Mouse (Mus musculus) heart, embryonic 16.5 days (tissue): ENCODE measurements at regions not wholly inside any gene's neighbourhood (a gene's known extent, or its start where the extent isn't known, plus 50 kb on each side); places are given as distances from the start of the nearest gene placed in this dataset.
A peak's percentile ranks its signal among the peaks of the same experiment; 100 is the strongest.

Experiments
- ATAC-seq: fragments of 200-750 bp; cut with Nextera tagmentation; replicated peaks from 2 replicates; pipeline ENCODE4 v1.8.0; 2017; ENCODE audit warnings: moderate number of reproducible peaks; ENCODE audit not compliant: insufficient read depth, low FRiP score; ENCODE audit errors: extremely low read depth
- H3K27ac ChIP-seq: fragments of 300-500 bp; sonication (generic); 2 replicates; pipeline ENCODE4 v1.5.1; 2014; ENCODE audit warnings: mild to moderate bottlenecking, low read length, control low read depth, moderate library complexity
- H3K27me3 ChIP-seq: fragments of 300-500 bp; sonication (generic); 2 replicates; pipeline ENCODE4 v1.6.1; 2014; ENCODE audit warnings: low read length, mixed read lengths; ENCODE audit not compliant: control insufficient read depth, insufficient read depth
- H3K36me3 ChIP-seq: fragments of 300-500 bp; sonication (generic); 2 replicates; pipeline ENCODE4 v1.6.1; 2014; ENCODE audit not compliant: control insufficient read depth, insufficient read depth
- H3K4me1 ChIP-seq: fragments of 300-500 bp; sonication (generic); 2 replicates; pipeline ENCODE4 v1.6.1; 2014; ENCODE audit warnings: low read length, mixed read lengths; ENCODE audit not compliant: control insufficient read depth, insufficient read depth
- H3K4me2 ChIP-seq: fragments of 300-500 bp; sonication (generic); 2 replicates; pipeline ENCODE4 v1.6.1; 2014; ENCODE audit warnings: low read depth, mild to moderate bottlenecking, control low read depth, low read length
- H3K4me3 ChIP-seq: fragments of 300-500 bp; sonication (generic); 2 replicates; pipeline ENCODE4 v1.5.1; 2014; ENCODE audit warnings: mild to moderate bottlenecking, control low read depth, low read length
- H3K9ac ChIP-seq: fragments of 300-500 bp; sonication (generic); 2 replicates; pipeline ENCODE4 v1.6.1; 2014; ENCODE audit warnings: low read length, control low read depth
- H3K9me3 ChIP-seq: fragments of 300-500 bp; sonication (generic); replicated peaks from 2 replicates; pipeline ENCODE4 v1.6.1; 2016; ENCODE audit warnings: low read length; ENCODE audit not compliant: control insufficient read depth
- WGBS: fragments of 180-500 bp; shearing (Covaris S2); extraction: QIAGEN DNeasy Blood & Tissue Kit; methylation state at CpG from one replicate; pipeline ENCODE4 v1.1.7; 2014; 5-methylcytosine and 5-hydroxymethylcytosine counted together

- no peak for ATAC-seq
- Histone ChIP-seq H3K27me3 (no peaks in the 10 kb centered on the region), H3K4me2 (no peak overlapping the region), H3K9ac (no peak overlapping the region), H3K27ac (no peak overlapping the region), H3K4me3 (no peak overlapping the region), H3K4me1 (peaks cover 5% of the 10 kb centered on the region; the same call in 1 of the 2 replicates), H3K36me3 (no peaks in the 10 kb centered on the region), H3K9me3 (no peaks in the 10 kb centered on the region)
- WGBS: 72% methylated on average over 7 of the region's 7 CpGs
Measured at GRCm38 (mm10) chr2:178563287-178563686, 133.0 kb downstream of the Cdh26 start.

GRCm38 (mm10) chr2:178565368-178565818, 135.1 kb downstream of the Cdh26 start:
- WGBS: 13% methylated on average over 8 of the region's 8 CpGs
- Histone ChIP-seq H3K27me3 (no peaks in the 10 kb centered on the region), H3K4me1 (peaks cover 5% of the 10 kb centered on the region; the same call in 1 of the 2 replicates), H3K4me2 (no peak overlapping the region), H3K36me3 (no peaks in the 10 kb centered on the region), H3K27ac (peak overlapping the region; percentile 53), H3K4me3 (no peak overlapping the region), H3K9me3 (no peaks in the 10 kb centered on the region), H3K9ac (no peak overlapping the region)
- ATAC-seq: no peak; the same call in 1 of the 2 replicates

GRCm38 (mm10) chr2:178567493-178567892, 137.2 kb downstream of the Cdh26 start:
- no peak overlapping the region for H3K4me3 ChIP-seq
- peaks cover 5% of the 10 kb centered on the region; the same call in 1 of the 2 replicates for H3K4me1 ChIP-seq
- H3K36me3 ChIP-seq: no peaks in the 10 kb centered on the region
- H3K27me3 ChIP-seq: peaks cover 2% of the 10 kb centered on the region; the same call in 1 of the 2 replicates
- ATAC-seq: no peak
- no peak overlapping the region for H3K27ac ChIP-seq
- H3K9me3 ChIP-seq: no peaks in the 10 kb centered on the region
- H3K4me2 ChIP-seq: no peak overlapping the region
- H3K9ac ChIP-seq: no peak overlapping the region
- WGBS: 76% methylated on average over 7 of the region's 7 CpGs

GRCm38 (mm10) chr2:178572301-178572700, 142.0 kb downstream of the Cdh26 start:
- ATAC-seq: no peak
- no peaks in the 10 kb centered on the region for H3K36me3 ChIP-seq
- H3K27me3 ChIP-seq: peaks cover 2% of the 10 kb centered on the region
- 77% methylated on average over 5 of the region's 5 CpGs for WGBS
- H3K27ac ChIP-seq: no peak overlapping the region
- no peak overlapping the region for H3K4me2 ChIP-seq
- H3K4me3 ChIP-seq: no peak overlapping the region
- no peak overlapping the region for H3K9ac ChIP-seq
- H3K4me1 ChIP-seq: no peaks in the 10 kb centered on the region
- no peaks in the 10 kb centered on the region for H3K9me3 ChIP-seq

- Histone ChIP-seq H3K9ac (no peak overlapping the region), H3K4me2 (no peak overlapping the region), H3K27me3 (peaks cover 2% of the 10 kb centered on the region), H3K4me1 (no peaks in the 10 kb centered on the region), H3K27ac (no peak overlapping the region), H3K4me3 (no peak overlapping the region), H3K9me3 (no peaks in the 10 kb centered on the region), H3K36me3 (no peaks in the 10 kb centered on the region)
- 31% methylated on average over 4 of the region's 4 CpGs for WGBS
- no peak for ATAC-seq
Measured at GRCm38 (mm10) chr2:178574859-178575258, 144.5 kb downstream of the Cdh26 start.

- Histone ChIP-seq H3K4me1 (no peaks in the 10 kb centered on the region), H3K9ac (no peak overlapping the region), H3K4me3 (no peak overlapping the region), H3K27ac (no peak overlapping the region), H3K36me3 (no peaks in the 10 kb centered on the region), H3K4me2 (no peak overlapping the region), H3K27me3 (peaks cover 2% of the 10 kb centered on the region), H3K9me3 (no peaks in the 10 kb centered on the region)
- no peak for ATAC-seq
- 49% methylated on average over 6 of the region's 6 CpGs for WGBS
Measured at GRCm38 (mm10) chr2:178575403-178575802, 145.1 kb downstream of the Cdh26 start.

GRCm38 (mm10) chr2:178576067-178576466, 145.7 kb downstream of the Cdh26 start:
- Histone ChIP-seq H3K4me3 (no peak overlapping the region), H3K4me2 (no peak overlapping the region), H3K27me3 (peaks cover 2% of the 10 kb centered on the region), H3K9me3 (no peaks in the 10 kb centered on the region), H3K4me1 (no peaks in the 10 kb centered on the region), H3K36me3 (no peaks in the 10 kb centered on the region), H3K9ac (no peak overlapping the region), H3K27ac (no peak overlapping the region)
- 36% methylated on average over 7 of the region's 7 CpGs for WGBS
- ATAC-seq: no peak

- WGBS: 50% methylated on average over 6 of the region's 6 CpGs
- no peaks in the 10 kb centered on the region for H3K36me3 ChIP-seq
- H3K4me2 ChIP-seq: no peak overlapping the region
- no peak for ATAC-seq
- H3K27me3 ChIP-seq: peaks cover 6% of the 10 kb centered on the region
- H3K4me3 ChIP-seq: no peak overlapping the region
- H3K27ac ChIP-seq: no peak overlapping the region
- H3K9me3 ChIP-seq: no peaks in the 10 kb centered on the region
- H3K9ac ChIP-seq: no peak overlapping the region
- no peaks in the 10 kb centered on the region for H3K4me1 ChIP-seq
Measured at GRCm38 (mm10) chr2:178579571-178579970, 149.2 kb downstream of the Cdh26 start.

- Histone ChIP-seq H3K27me3 (peaks cover 6% of the 10 kb centered on the region), H3K27ac (no peak overlapping the region), H3K4me1 (no peaks in the 10 kb centered on the region), H3K36me3 (no peaks in the 10 kb centered on the region), H3K9ac (no peak overlapping the region), H3K4me3 (no peak overlapping the region), H3K4me2 (no peak overlapping the region), H3K9me3 (no peaks in the 10 kb centered on the region)
- no peak for ATAC-seq
- WGBS: 75% methylated on average over 12 of the region's 12 CpGs
Measured at GRCm38 (mm10) chr2:178581306-178581705, 151.0 kb downstream of the Cdh26 start.
